In genomic region chr13:97186346-97186745, GRCm38 (mm10) we compare ENCODE assay signal across 25 mouse cellular contexts. TPM values are rescaled to one million over a fixed set of nuclear protein-coding genes. Genes with fewer than 3 reads are reported as not detected.
DNase-seq lines count a peak whose midpoint lies in the region; ATAC-seq and TF ChIP-seq lines count a peak whose summit lies in the region.
"Had no signal": no experiment of that assay in that cellular context is flagged by ENCODE, and none has a peak within 500 bp of the region (broad histone marks: within the 10 kb centered on the region; RNA-seq: fewer than 3 reads in every experiment).

No protein-coding gene starts in this region.

- peak; percentile 49 for ATAC-seq in lung, postnatal 0 days
- ATAC-seq in megakaryocyte progenitor cell, adult 5-6 weeks (replicated peaks; ENCODE audit: poor library complexity) = peak; percentile 15; the same call in 1 of the 2 replicates
- ATAC-seq: forebrain, embryonic 15.5 days; hindbrain, postnatal 0 days; inflammation-experienced regulatory T-cells, adult 6 months had no signal

- H3K4me3 ChIP-seq in lung, postnatal 0 days (ENCODE audit: low read depth, low read length) = no peak overlapping the region
- H3K4me3 ChIP-seq: forebrain, embryonic 10.5 days; forebrain, embryonic 15.5 days; heart, embryonic 12.5 days; heart, embryonic 15.5 days had no signal

- no peaks in the 10 kb centered on the region for H3K9me3 ChIP-seq in lung, postnatal 0 days (ENCODE audit: low read length)
- H3K9me3 ChIP-seq: forebrain, embryonic 10.5 days; forebrain, embryonic 15.5 days; heart, embryonic 12.5 days; heart, embryonic 15.5 days had no signal

- peaks cover 8% of the 10 kb centered on the region; the same call in 1 of the 2 replicates for H3K4me1 ChIP-seq in lung, postnatal 0 days (ENCODE audit: insufficient read depth, low read depth, low read length)
- H3K4me1 ChIP-seq: forebrain, embryonic 10.5 days; forebrain, embryonic 15.5 days had no signal

- no peak for TF ChIP-seq CTCF in lung, postnatal 0 days (IDR thresholded peaks at IDR 0.05)

- no peaks in the 10 kb centered on the region; the same call in 1 of the 2 replicates for H3K36me3 ChIP-seq in lung, postnatal 0 days (ENCODE audit: insufficient read depth, low read length)
- H3K36me3 ChIP-seq: forebrain, embryonic 15.5 days had no signal

- TF ChIP-seq EP300 in lung, postnatal 0 days (IDR thresholded peaks at IDR 0.05) = no peak

- no peak overlapping the region for H3K27ac ChIP-seq in lung, postnatal 0 days (ENCODE audit: low read length)
- H3K27ac ChIP-seq: forebrain, embryonic 10.5 days; forebrain, embryonic 15.5 days; heart, embryonic 15.5 days; hindbrain, embryonic 14.5 days; hindbrain, postnatal 0 days had no signal

- DNase-seq in layer of hippocampus, adult 9-11 months = peak; percentile 69
- no peak for DNase-seq in layer of hippocampus, postnatal 25 days (ENCODE audit: extremely low spot score in 1 of 2, low spot score in 1 of 2)
- peak; percentile 49 for DNase-seq in lung, postnatal 0 days (ENCODE audit: low spot score)
- DNase-seq in lung, postnatal 36 days = no peak
- peak; percentile 24 for DNase-seq in ZHBTc4 (ENCODE audit: low read depth, low spot score)
- DNase-seq in adrenal gland, postnatal 25 days = no peak
- DNase-seq in adrenal gland, postnatal 10 days = no peak
- DNase-seq: adrenal gland, adult 2 months; adrenal gland, postnatal 36 days; cerebellum, adult 18-20 months; cerebellum, adult 9-10 months; cerebellum, postnatal 14 days; gastrocnemius, postnatal 10 days; gastrocnemius, postnatal 36 days; heart, adult 18-20 months; heart, postnatal 10 days; heart, postnatal 36 days had no signal

- WGBS in lung, postnatal 0 days = 39% methylated on average over 4 of the region's 4 CpGs

- H3K4me2 ChIP-seq in lung, postnatal 0 days (replicated peaks; ENCODE audit: low read depth, low read length) = no peak overlapping the region
- H3K4me2 ChIP-seq: forebrain, embryonic 15.5 days; heart, embryonic 12.5 days; heart, embryonic 15.5 days; hindbrain, embryonic 14.5 days had no signal

- no peaks in the 10 kb centered on the region for H3K27me3 ChIP-seq in lung, postnatal 0 days (replicated peaks; ENCODE audit: insufficient read depth, low read length)
- H3K27me3 ChIP-seq: forebrain, embryonic 15.5 days; heart, embryonic 12.5 days; heart, embryonic 15.5 days had no signal

- H3K9ac ChIP-seq in lung, postnatal 0 days (replicated peaks; ENCODE audit: low read depth) = no peak overlapping the region
- H3K9ac ChIP-seq: forebrain, embryonic 15.5 days; heart, embryonic 12.5 days; heart, embryonic 15.5 days; hindbrain, embryonic 14.5 days had no signal

RNA-seq across cellular contexts. Expression of gene Hexb, which starts 11.8 kb away (rescaled TPM):
- 100 to 1,000 TPM; 122 to 135 TPM for total RNA-seq in layer of hippocampus, postnatal 25 days (2021)
- 23.6 and 26.6 TPM in 2 replicates for polyA plus RNA-seq in lung, postnatal 0 days (2015; fragmentation: Nextera tagmentation; extraction: Ambion mirVana)
- total RNA-seq in megakaryocyte progenitor cell, adult 5-6 weeks (2015) = 47.2 and 54.0 TPM in 2 replicates
- 38.6 and 39.3 TPM in 2 replicates for total RNA-seq in megakaryocyte progenitor cell, adult 5-6 weeks (2017)
- 20.3 and 26.6 TPM in 2 replicates for total RNA-seq in adrenal gland, postnatal 25 days (2021)
- total RNA-seq in adrenal gland, postnatal 10 days (2021) = 10 to 100 TPM; 26.7 to 29.8 TPM

RNA-seq across cellular contexts. Expression of gene Gfm2, which starts 48.6 kb away (rescaled TPM):
- 10 to 100 TPM; 25.1 to 29.6 TPM for total RNA-seq in layer of hippocampus, postnatal 25 days (2021)
- polyA plus RNA-seq in lung, postnatal 0 days (2015; fragmentation: Nextera tagmentation; extraction: Ambion mirVana) = 11.1 and 11.9 TPM in 2 replicates
- 14.6 and 15.9 TPM in 2 replicates for total RNA-seq in megakaryocyte progenitor cell, adult 5-6 weeks (2015)
- 20.9 and 35.3 TPM in 2 replicates for total RNA-seq in megakaryocyte progenitor cell, adult 5-6 weeks (2017)
- total RNA-seq in adrenal gland, postnatal 25 days (2021) = 47.8 and 50.1 TPM in 2 replicates
- 10 to 100 TPM; 36.4 to 43.5 TPM for total RNA-seq in adrenal gland, postnatal 10 days (2021)

RNA-seq across cellular contexts. Expression of gene Nsa2, which starts 48.6 kb away (rescaled TPM):
- total RNA-seq in layer of hippocampus, postnatal 25 days (2021) = 10 to 100 TPM; 52.2 to 54.3 TPM
- polyA plus RNA-seq in lung, postnatal 0 days (2015; fragmentation: Nextera tagmentation; extraction: Ambion mirVana) = 43.9 and 47.3 TPM in 2 replicates
- 255 and 278 TPM in 2 replicates for total RNA-seq in megakaryocyte progenitor cell, adult 5-6 weeks (2015)
- 307 and 349 TPM in 2 replicates for total RNA-seq in megakaryocyte progenitor cell, adult 5-6 weeks (2017)
- 71.3 and 76.8 TPM in 2 replicates for total RNA-seq in adrenal gland, postnatal 25 days (2021)
- 10 to 100 TPM; 84.0 to 85.8 TPM for total RNA-seq in adrenal gland, postnatal 10 days (2021)

RNA-seq across cellular contexts. Expression of gene Enc1, which starts 54.6 kb away (rescaled TPM):
- 100 to 1,000 TPM; 670 to 691 TPM for total RNA-seq in layer of hippocampus, postnatal 25 days (2021)
- 2.6 and 4.0 TPM in 2 replicates for polyA plus RNA-seq in lung, postnatal 0 days (2015; fragmentation: Nextera tagmentation; extraction: Ambion mirVana)
- 2.5 and 3.1 TPM in 2 replicates for total RNA-seq in megakaryocyte progenitor cell, adult 5-6 weeks (2015)
- 2.6 and 4.0 TPM in 2 replicates for total RNA-seq in megakaryocyte progenitor cell, adult 5-6 weeks (2017)
- total RNA-seq in adrenal gland, postnatal 25 days (2021) = 5.9 and 6.1 TPM in 2 replicates
- 10 to 100 TPM; 19.6 to 20.3 TPM for total RNA-seq in adrenal gland, postnatal 10 days (2021)

Comparison
In these comparisons a context has a peak if more than half of its experiments do, and no peak if none do; other contexts are left out.
1. DNase-seq: peak in layer of hippocampus, adult 9-11 months (single experiment), lung, postnatal 0 days (single experiment) and ZHBTc4 (single experiment); none in layer of hippocampus, postnatal 25 days (0 of 2), lung, postnatal 36 days (single experiment), adrenal gland, postnatal 25 days (single experiment) and adrenal gland, postnatal 10 days (single experiment).